Mouse (Mus musculus) embryo, embryonic 9.5 days (tissue): ENCODE measurements at regions not wholly inside any gene's neighbourhood (a gene's known extent, or its start where the extent isn't known, plus 50 kb on each side); places are given as distances from the start of the nearest gene placed in this dataset.
"Not testable (repeated sequence)": the region's sequence is repeated elsewhere in the genome, so short reads cannot be mapped to it uniquely, and the experiment has no call there.

Experiments used
- DNase-seq: peaks from one replicate; pipeline ENCODE4 v3.0.0-alpha.2; 2017; ENCODE audit errors: extremely low spot score

DNA sequence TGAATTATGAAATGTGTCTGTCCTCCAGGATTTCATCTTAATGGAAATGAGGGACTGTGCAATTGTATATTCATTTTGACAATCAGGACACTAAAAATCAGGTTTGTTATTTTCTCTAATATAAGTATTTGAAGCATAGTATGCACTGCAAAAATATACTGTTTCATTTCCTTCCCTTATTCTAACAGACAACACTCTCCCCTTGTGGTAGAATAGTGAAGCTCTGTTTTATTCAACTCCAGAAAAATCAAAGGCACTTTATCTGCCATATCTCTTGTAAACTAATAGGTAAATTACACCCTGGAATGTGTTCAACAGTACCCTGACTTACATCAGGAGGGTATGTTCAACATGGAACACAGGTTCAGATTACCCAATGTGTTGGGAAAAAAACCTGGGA is 137.7 kb upstream of the Zfp960 start:
- DNase-seq: no peak

DNA sequence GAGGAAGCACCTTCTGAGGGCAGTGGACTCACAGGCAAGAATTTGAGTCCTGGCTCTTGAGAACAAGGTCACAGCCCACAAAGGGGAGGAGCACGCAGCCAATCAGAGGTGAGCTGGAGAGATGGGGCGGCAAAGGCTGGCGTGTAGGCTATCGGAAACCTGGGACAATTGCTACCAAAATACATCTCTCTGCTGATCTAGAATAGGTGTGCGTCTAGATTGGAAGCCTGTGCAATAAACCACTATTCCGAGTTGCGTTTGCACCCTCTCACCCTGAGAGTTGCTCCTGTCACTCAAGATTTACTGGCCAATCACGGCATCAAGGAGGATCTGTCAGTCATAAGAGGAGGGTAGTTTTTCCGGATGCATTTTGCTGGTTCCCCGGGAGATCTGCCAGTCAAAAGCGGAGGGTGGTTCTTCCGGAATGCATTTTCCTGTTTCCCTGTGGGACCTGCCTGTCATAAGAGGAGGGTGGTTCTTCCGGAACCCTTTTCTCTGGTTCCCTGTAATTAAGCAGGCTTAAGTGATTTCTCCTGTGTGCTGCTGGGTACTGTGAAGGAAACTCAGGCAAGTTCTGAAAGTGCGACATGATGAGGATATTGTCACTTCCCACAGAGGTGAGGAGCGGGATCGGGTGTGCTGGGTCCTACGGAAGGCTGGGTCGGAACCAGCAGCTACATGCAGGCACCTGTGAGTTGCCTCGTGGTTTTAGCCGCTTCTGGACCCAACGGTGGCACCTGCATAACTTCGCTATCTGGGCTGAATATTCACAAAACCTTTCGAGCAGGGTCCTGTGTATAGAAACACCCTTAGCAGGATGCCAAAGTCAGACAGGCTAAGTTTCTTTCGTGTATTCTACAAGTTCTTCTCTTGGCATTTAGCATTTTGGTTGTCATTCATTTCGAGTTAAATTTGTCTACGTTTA is 112.6 kb upstream of the Zfp960 start:
- DNase-seq: peak; percentile 87

DNA sequence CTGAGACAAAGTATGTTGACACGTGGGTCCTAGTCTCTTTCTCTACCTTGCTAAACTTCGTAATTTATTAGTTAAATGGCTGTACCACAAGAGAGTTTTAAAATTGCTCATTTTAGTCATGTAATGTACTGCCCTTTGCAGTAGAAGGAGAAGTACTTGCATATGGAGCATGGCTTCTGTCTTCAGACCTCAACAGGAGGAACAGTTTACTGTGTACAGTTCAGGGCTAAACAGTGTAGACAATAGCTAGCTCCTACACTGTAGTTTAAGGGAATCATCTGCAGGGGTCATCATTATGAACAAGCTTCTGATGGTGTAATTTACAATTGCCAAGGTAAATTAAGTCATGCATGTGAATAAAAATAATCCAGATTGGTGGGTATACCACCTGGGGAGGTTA is 111.8 kb upstream of the Zfp960 start:
- not testable (repeated sequence) for DNase-seq

DNA sequence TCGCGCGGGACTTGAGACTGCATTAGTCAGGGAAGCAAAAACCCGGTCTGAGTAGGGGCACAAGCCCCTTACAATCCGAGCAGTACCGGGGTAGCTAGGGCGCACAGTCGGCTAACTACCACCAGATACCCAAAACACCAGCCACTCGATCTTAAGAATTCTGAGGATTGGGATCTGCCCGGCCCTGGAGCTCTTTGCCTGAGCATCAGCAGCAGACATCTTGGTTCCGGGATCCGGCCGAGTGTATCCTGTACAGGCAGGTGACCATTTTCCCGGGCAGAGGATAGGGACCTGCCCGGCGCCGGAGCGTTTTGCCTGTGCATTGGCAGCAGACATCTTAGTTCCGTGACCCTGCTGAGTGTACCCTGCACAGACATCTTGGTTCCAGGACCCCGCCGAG is 66.7 kb upstream of the Zfp960 start:
- DNase-seq: not testable (repeated sequence)

DNA sequence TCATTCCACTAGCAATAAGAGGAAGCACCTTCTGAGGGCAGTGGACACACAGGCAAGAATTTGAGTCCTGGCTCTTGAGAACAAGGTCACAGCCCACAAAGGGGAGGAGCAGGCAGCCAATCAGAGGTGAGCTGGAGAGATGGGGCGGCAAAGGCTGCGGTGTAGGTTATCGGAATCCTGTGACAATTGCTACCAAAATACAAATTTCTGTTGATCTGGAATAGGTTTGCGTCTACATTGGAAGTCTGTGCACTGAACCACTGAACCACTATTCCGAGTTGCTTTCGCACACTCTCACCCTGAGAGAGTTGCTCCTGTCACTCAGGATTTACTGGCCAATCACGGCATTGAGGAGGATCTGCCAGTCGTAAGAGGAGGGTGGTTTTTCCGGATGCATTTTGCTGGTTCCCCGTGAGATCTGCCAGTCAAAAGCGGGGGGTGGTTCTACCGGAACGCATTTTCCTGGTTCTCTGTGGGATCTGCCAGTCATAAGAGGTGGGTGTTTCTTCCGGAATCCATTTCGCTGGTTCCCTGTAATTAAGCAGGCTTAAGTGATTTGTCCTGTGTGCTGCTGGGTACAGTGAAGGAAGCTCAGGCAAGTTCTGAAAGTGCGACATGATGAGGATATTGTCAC is 59.2 kb upstream of the Zfp960 start:
- peak; percentile 85 for DNase-seq

DNA sequence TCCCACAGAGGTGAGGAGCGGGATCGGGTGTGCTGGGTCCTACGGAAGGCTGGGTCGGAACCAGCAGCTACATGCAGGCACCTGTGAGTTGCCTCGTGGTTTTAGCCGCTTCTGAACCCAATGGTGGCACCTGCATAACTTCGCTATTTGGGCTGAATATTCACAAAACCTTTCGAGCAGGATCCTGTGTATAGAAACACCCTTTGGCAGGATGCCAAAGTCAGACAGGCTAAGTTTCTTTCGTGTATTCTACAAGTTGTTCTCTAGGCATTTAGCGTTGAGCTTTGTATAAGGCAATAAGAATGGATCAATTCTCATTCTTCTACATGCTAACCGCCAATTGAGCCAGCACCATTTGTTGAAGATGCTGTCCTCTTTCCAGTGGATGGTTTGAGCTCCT is 58.6 kb upstream of the Zfp960 start:
- peak; percentile 12 for DNase-seq
